Mouse (Mus musculus) midbrain, embryonic 14.5 days (tissue): ENCODE measurements around the gene Jsrp1. TPM values are rescaled to one million over a fixed set of nuclear protein-coding genes. Genes with fewer than 3 reads are reported as not detected.
"Not testable (repeated sequence)": the region's sequence is repeated elsewhere in the genome, so short reads cannot be mapped to it uniquely, and the experiment has no call there.

Experiments used
- ATAC-seq: fragments of 200-750 bp; cut with Nextera tagmentation; 2 replicates; pipeline ENCODE4 v1.8.0; 2017; ENCODE audit warnings: moderate number of reproducible peaks, moderate library complexity; ENCODE audit not compliant: low FRiP score, low TSS enrichment
- DNase-seq: peaks from one replicate; pipeline ENCODE4 v3.0.0-alpha.2; 2015
- H3K27ac ChIP-seq: fragments of 300-500 bp; sonication (generic); replicated peaks from 2 replicates; pipeline ENCODE4 v1.5.1; 2014; ENCODE audit warnings: mild to moderate bottlenecking, low read depth, low read length, moderate library complexity
- H3K27me3 ChIP-seq: fragments of 300-500 bp; sonication (generic); 2 replicates; pipeline ENCODE4 v1.6.1; 2014; ENCODE audit warnings: low read length, control low read depth, mixed read lengths; ENCODE audit not compliant: control insufficient read depth, insufficient read depth
- H3K36me3 ChIP-seq: fragments of 300-500 bp; sonication (generic); 2 replicates; pipeline ENCODE4 v1.6.1; 2014; ENCODE audit warnings: low read length, control low read depth; ENCODE audit not compliant: control insufficient read depth, insufficient read depth
- H3K4me1 ChIP-seq: fragments of 300-500 bp; sonication (generic); 2 replicates; pipeline ENCODE4 v1.6.1; 2014; ENCODE audit warnings: mild to moderate bottlenecking, antibody characterized with exemption, low read length, control low read depth; ENCODE audit not compliant: control insufficient read depth, insufficient read depth
- H3K4me2 ChIP-seq: fragments of 300-500 bp; sonication (generic); 2 replicates; pipeline ENCODE4 v1.6.1; 2014; ENCODE audit warnings: mild to moderate bottlenecking, low read length, moderate library complexity
- H3K4me3 ChIP-seq: fragments of 300-500 bp; sonication (generic); replicated peaks from 2 replicates; pipeline ENCODE4 v1.5.1; 2014; ENCODE audit warnings: low read depth, low read length
- H3K9ac ChIP-seq: fragments of 300-500 bp; sonication (generic); replicated peaks from 2 replicates; pipeline ENCODE4 v1.6.1; 2014; ENCODE audit warnings: mild to moderate bottlenecking, low read length, moderate library complexity
- H3K9me3 ChIP-seq: fragments of 300-500 bp; sonication (generic); 2 replicates; pipeline ENCODE4 v1.6.1; 2016; ENCODE audit warnings: low read length, control low read depth, mixed read lengths; ENCODE audit not compliant: control insufficient read depth
- WGBS: fragments of 180-500 bp; shearing (Covaris S2); extraction: QIAGEN DNeasy Blood & Tissue Kit; methylation state at CpG from one replicate; pipeline ENCODE4 v1.1.7; 2014; 5-methylcytosine and 5-hydroxymethylcytosine counted together
- polyA plus RNA-seq: library from polyadenylated mRNA; unstranded; fragments of >200 nt; fragmentation: Nextera tagmentation; extraction: Ambion mirVana; gene quantifications from 2 replicates; pipeline ENCODE4 v1.2.1, GENCODE M21; 2014

Gene Jsrp1
- polyA plus RNA-seq, 1 experiment from 2014 or later = 0.30 TPM

GRCm38 (mm10) chr10:80828587-80828986 lies 15.3 kb upstream of the Jsrp1 start:
- not testable (repeated sequence) for H3K4me1 ChIP-seq, H3K9me3 ChIP-seq, H3K27ac ChIP-seq, ATAC-seq, H3K9ac ChIP-seq, DNase-seq, H3K27me3 ChIP-seq
- H3K4me2 ChIP-seq = peak overlapping the region; percentile 92
- H3K36me3 ChIP-seq = peaks cover 24% of the 10 kb centered on the region
- WGBS = 84% methylated on average over 7 of the region's 9 CpGs
- H3K4me3 ChIP-seq = peak overlapping the region; percentile 74; the same call in 1 of the 2 replicates

DNA sequence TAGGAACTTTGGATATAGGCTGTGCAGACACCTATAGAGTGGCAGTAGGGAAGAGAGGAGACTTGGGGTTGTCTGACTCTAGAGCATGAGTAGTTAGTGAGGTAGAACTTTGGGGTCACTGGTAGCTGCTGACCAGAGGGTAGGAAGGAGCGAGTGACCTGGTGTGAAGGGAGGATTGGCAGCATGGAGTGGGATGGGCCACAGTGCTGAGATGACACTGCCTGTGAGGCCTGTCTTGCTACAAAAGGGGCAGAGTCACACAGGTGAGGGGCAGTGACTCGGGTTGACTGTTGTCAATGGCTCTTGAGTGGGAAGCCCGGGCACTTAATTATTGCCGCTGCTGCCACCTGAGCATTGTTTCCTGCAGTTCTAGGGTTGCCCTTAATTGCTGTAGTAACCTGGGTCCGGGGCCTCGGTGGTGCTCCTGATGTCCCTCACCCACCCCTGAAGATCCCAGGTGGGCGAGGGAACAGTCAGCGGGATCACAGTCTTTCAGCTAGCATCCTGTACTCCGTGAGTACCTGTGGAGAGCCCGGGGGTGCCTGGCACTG lies 14.6 kb upstream of the Jsrp1 start:
- peak overlapping the region; percentile 74 for H3K4me3 ChIP-seq
- peaks cover 10% of the 10 kb centered on the region for H3K4me1 ChIP-seq
- H3K27ac ChIP-seq = no peak overlapping the region
- peak overlapping the region; percentile 92 for H3K4me2 ChIP-seq
- WGBS = 80% methylated on average over 10 of the region's 10 CpGs
- no peak for ATAC-seq
- H3K27me3 ChIP-seq = no peaks in the 10 kb centered on the region
- H3K9ac ChIP-seq = peak overlapping the region; percentile 84; the same call in 1 of the 2 replicates
- no peak for DNase-seq
- no peaks in the 10 kb centered on the region for H3K9me3 ChIP-seq
- H3K36me3 ChIP-seq = peaks cover 24% of the 10 kb centered on the region

- no peak for DNase-seq
- H3K9me3 ChIP-seq = no peaks in the 10 kb centered on the region
- peak overlapping the region; percentile 92 for H3K4me2 ChIP-seq
- peak overlapping the region; percentile 74 for H3K4me3 ChIP-seq
- H3K9ac ChIP-seq = peak overlapping the region; percentile 84
- H3K27me3 ChIP-seq = no peaks in the 10 kb centered on the region
- 7% methylated on average over 29 of the region's 29 CpGs for WGBS
- H3K27ac ChIP-seq = peak overlapping the region; percentile 92
- peaks cover 10% of the 10 kb centered on the region for H3K4me1 ChIP-seq
- H3K36me3 ChIP-seq = peaks cover 24% of the 10 kb centered on the region
- no peak for ATAC-seq
Measured at GRCm38 (mm10) chr10:80827063-80827869, 14.0 kb upstream of the Jsrp1 start.

DNA sequence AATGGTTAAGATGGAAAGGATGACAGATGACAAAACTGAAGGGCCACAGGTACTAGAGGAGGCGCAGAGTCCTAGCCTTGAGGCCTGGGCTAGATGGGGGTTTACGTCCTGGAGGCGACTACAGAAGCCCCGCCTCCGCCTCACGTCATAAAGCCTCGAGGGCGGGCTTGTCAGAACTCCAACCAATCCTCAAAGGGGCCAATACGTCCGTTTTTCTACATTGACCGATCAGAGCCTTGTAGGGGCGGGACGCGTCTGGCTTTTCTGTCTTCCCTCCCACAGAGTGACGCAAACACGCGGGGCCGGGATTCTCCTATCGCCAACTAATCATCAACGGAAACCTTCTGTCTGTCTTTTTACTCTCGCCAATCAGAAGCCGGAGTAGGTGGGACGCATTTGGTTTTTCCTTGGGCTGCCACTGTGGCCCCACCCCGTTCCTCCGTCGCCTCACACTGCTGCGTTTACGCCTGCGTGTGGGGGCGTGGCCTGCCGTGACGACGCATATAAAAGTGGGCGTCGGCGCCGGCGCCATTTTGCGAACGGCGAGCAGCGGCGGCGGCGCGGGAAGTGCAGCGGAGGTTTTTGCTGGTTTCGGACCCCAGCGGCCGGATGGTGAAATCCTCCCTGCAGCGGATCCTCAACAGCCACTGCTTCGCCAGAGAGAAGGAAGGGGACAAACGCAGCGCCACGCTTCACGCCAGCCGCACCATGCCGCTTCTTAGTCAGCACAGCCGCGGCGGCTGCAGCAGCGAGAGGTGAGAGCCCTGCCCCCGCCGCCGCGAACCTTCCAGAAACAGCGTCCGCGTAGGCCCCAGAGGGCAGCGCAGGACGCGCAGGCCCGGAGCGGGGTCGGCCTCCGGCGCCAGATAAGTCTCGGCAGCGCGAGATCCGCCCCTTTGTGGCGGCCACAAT lies 13.1 kb upstream of the Jsrp1 start, which contains the start of gene Oaz1:
Gene Oaz1, plus strand, starts transcription at position 506 of the 912 bp plus-strand sequence.
- Histone ChIP-seq H3K4me3 (peak within 1 kb of the TSS; percentile 74), H3K4me2 (peak within 1 kb of the TSS; percentile 92), H3K9me3 (no peaks in the 10 kb centered on the region), H3K36me3 (peaks cover 20% of the 10 kb centered on the region), H3K9ac (peak within 1 kb of the TSS; percentile 84), H3K27ac (peak within 1 kb of the TSS; percentile 92), H3K4me1 (peaks cover 10% of the 10 kb centered on the region), H3K27me3 (no peaks in the 10 kb centered on the region)
- peak; percentile 97 for ATAC-seq
- DNase-seq = peak; percentile 99
- under 1% methylated on average over 74 of the region's 82 CpGs for WGBS

GRCm38 (mm10) chr10:80824827-80825226 lies 11.5 kb upstream of the Jsrp1 start:
- WGBS = 82% methylated on average over 2 of the region's 2 CpGs
- DNase-seq (no peak), ATAC-seq (no peak)
- Histone ChIP-seq H3K4me1 (peaks cover 10% of the 10 kb centered on the region), H3K36me3 (peaks cover 9% of the 10 kb centered on the region), H3K27ac (no peak overlapping the region), H3K9ac (no peak overlapping the region), H3K4me2 (no peak overlapping the region), H3K27me3 (no peaks in the 10 kb centered on the region), H3K4me3 (no peak overlapping the region), H3K9me3 (no peaks in the 10 kb centered on the region)

DNA sequence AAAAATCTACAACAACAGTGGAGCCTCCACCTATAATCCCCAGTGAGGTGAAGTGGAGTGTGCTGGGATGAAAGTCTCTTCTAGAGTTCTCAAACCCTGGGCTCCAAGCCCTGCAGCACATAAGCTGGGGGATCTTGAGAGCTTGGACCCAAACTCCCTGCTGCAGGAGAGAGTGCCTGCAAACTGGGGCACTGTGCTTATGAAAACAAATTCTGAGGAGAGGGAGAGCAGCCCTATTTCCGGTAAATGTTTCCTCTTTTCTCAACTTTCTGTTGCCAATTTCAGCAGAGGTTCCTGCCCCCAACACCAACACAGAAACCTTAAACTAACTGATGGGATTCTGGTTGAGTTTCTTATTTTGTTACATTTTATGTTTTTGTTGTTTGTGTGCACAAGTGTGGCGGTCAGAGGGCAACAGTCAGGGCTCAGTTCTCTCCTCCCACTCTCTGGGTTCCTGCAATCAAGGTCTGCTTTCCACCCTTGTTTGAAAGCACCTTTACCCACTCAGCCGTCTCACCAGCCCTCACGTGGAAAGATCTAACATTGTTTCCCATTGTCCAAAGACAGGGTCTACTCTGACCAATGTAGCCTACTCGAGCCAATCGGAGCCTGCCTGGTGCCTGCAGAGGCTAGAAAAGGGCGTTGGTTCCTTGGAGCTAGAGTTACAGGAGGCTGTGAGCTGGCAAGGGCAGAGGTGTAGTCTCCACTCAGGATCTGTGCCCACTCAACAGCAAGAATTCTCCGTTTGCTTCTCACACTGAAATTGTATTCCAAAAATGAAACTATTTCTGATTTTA lies 10.7 kb upstream of the Jsrp1 start:
- peaks cover 10% of the 10 kb centered on the region for H3K4me1 ChIP-seq
- no peak overlapping the region for H3K9ac ChIP-seq
- no peak overlapping the region for H3K4me3 ChIP-seq
- DNase-seq (no peak), ATAC-seq (no peak)
- H3K9me3 ChIP-seq = no peaks in the 10 kb centered on the region
- no peaks in the 10 kb centered on the region for H3K27me3 ChIP-seq
- 71% methylated on average over 8 of the region's 8 CpGs for WGBS
- H3K27ac ChIP-seq = no peak overlapping the region
- H3K36me3 ChIP-seq = peaks cover under 1% of the 10 kb centered on the region; the same call in 1 of the 2 replicates
- H3K4me2 ChIP-seq = no peak overlapping the region

GRCm38 (mm10) chr10:80823316-80823715 lies 10.0 kb upstream of the Jsrp1 start:
- H3K9me3 ChIP-seq = no peaks in the 10 kb centered on the region
- no peaks in the 10 kb centered on the region for H3K27me3 ChIP-seq
- H3K27ac ChIP-seq = no peak overlapping the region
- H3K9ac ChIP-seq = no peak overlapping the region
- no peak overlapping the region for H3K4me2 ChIP-seq
- H3K4me3 ChIP-seq = no peak overlapping the region
- DNase-seq (no peak), ATAC-seq (no peak)
- peaks cover 10% of the 10 kb centered on the region for H3K4me1 ChIP-seq
- H3K36me3 ChIP-seq = no peaks in the 10 kb centered on the region
- 85% methylated on average over 1 of the region's 1 CpGs for WGBS

GRCm38 (mm10) chr10:80822528-80822927 lies 9.2 kb upstream of the Jsrp1 start:
- H3K27ac ChIP-seq = no peak overlapping the region
- H3K27me3 ChIP-seq = no peaks in the 10 kb centered on the region
- H3K4me2 ChIP-seq = no peak overlapping the region
- H3K9ac ChIP-seq = no peak overlapping the region
- WGBS = 92% methylated on average over 5 of the region's 5 CpGs
- H3K4me1 ChIP-seq = peaks cover 3% of the 10 kb centered on the region
- no peak for DNase-seq
- H3K36me3 ChIP-seq = no peaks in the 10 kb centered on the region
- no peak overlapping the region for H3K4me3 ChIP-seq
- H3K9me3 ChIP-seq = no peaks in the 10 kb centered on the region
- ATAC-seq = no peak
